Mouse (Mus musculus) stomach, postnatal 0 days (tissue): ENCODE results near the gene Csrp2.
A peak's percentile ranks its signal among the peaks of the same experiment; 100 is the strongest.

Source experiments
- CTCF ChIP-seq: IDR thresholded peaks from 2 replicates; pipeline ENCODE4 v1.5.1; 2016; ENCODE audit warnings: antibody characterized with exemption, low read depth, mild to moderate bottlenecking, moderate library complexity
- EP300 ChIP-seq: optimal IDR thresholded peaks from 2 replicates; pipeline ENCODE3; 2016; ENCODE audit warnings: antibody characterized with exemption

DNA sequence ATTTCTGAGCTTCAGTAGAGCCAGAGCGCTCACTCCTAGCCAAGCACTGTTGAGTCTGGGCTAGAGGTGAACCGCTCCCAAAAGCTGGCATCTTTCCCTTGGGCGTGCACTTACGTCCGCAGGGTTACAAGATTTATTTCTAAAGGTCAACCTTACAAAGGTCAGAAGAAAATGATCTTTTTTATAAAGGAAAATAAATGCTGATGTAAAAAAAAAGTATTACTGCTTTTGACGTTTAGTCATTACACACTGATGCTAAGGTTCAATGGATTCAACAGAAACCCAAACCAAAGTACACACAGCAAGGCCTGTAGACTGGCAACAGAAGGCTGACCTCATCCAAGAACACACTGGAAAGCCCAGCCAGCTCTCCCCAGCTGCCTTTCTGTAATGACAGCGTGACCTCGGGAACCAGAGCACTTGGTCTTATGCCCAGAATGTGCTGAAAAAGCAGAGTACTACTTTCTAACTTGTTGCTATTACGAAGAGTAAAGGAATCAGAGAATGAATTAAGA lies 33.4 kb downstream of the Csrp2 start:
- no peak for TF ChIP-seq CTCF
- TF ChIP-seq EP300, result peak; percentile 43
